Mouse (Mus musculus) midbrain, embryonic 12.5 days (tissue): ENCODE data around the gene Gripap1. TPM values are rescaled to one million over a fixed set of nuclear protein-coding genes. Genes with fewer than 3 reads are reported as not detected.

Experiments used
- ATAC-seq: fragments of 200-750 bp; cut with Nextera tagmentation; 2 replicates; pipeline ENCODE4 v1.8.0; 2017; ENCODE audit warnings: low read depth, moderate TSS enrichment, moderate library complexity; ENCODE audit not compliant: low FRiP score
- H3K27ac ChIP-seq: fragments of 300-500 bp; sonication (generic); replicated peaks from 2 replicates; pipeline ENCODE4 v1.5.1; 2016; ENCODE audit warnings: mild to moderate bottlenecking
- H3K27me3 ChIP-seq: fragments of 300-500 bp; sonication (generic); 2 replicates; pipeline ENCODE4 v1.6.1; 2016; ENCODE audit warnings: mild to moderate bottlenecking
- H3K36me3 ChIP-seq: fragments of 300-500 bp; sonication (generic); 2 replicates; pipeline ENCODE4 v1.6.1; 2016
- H3K4me1 ChIP-seq: fragments of 300-500 bp; sonication (generic); 2 replicates; pipeline ENCODE4 v1.6.1; 2016
- H3K4me2 ChIP-seq: fragments of 300-500 bp; sonication (generic); replicated peaks from 2 replicates; pipeline ENCODE4 v1.6.1; 2016; ENCODE audit warnings: mild to moderate bottlenecking, moderate library complexity
- H3K4me3 ChIP-seq: fragments of 300-500 bp; sonication (generic); 2 replicates; pipeline ENCODE4 v1.5.1; 2016; ENCODE audit warnings: mild to moderate bottlenecking
- H3K9ac ChIP-seq: fragments of 300-500 bp; sonication (generic); replicated peaks from 2 replicates; pipeline ENCODE4 v1.6.1; 2016; ENCODE audit warnings: mild to moderate bottlenecking, moderate library complexity
- H3K9me3 ChIP-seq: fragments of 300-500 bp; sonication (generic); 2 replicates; pipeline ENCODE4 v1.6.1; 2016; ENCODE audit warnings: mild to moderate bottlenecking
- WGBS: fragments of 180-500 bp; shearing (Covaris S2); methylation state at CpG from one replicate; pipeline ENCODE4 v1.1.7; 2016; 5-methylcytosine and 5-hydroxymethylcytosine counted together
- polyA plus RNA-seq: library from polyadenylated mRNA; unstranded; fragments of >200 nt; fragmentation: Nextera tagmentation; extraction: Ambion mirVana; gene quantifications from 2 replicates; pipeline ENCODE4 v1.2.1, GENCODE M21; 2016

Gripap1 gene
- polyA plus RNA-seq, 1 experiment from 2014 or later, result 78.3 TPM

DNA sequence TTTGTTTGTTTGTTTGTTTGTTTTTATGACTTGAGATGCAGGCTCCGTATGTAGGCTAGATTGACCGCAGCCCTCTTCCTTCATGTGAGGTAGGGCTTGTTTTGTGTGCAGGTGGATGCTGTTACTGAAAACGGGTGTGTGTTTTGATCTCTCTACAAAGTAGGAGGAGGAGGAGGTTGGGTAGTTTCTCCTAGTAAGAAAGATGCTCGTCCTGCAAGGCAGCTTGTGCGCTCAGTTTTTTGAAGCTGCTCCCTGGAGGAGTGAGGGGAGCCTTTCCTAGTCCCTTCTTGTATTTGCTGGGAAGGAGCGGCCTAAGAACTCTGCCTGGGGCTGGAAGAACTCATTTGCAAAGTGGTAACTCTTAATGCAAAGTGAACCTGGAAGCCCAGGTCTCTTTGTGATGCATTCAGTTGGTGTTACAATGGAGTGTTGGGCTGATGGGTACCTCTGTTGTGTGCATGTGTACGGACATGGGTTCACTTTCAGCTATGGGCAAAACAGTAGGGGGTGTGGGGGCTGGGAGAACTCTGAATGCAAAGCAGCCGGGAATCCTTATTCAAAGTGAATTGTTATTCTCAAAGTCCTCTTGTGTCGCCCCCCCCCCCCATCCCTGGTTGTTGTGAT is 24.8 kb upstream of the Gripap1 start:
- no peaks in the 10 kb centered on the region for H3K27me3 ChIP-seq
- H3K9ac ChIP-seq, result peak overlapping the region; percentile 59
- peak overlapping the region; percentile 63 for H3K4me2 ChIP-seq
- H3K4me3 ChIP-seq, result peak overlapping the region; percentile 66
- 19% methylated on average over 9 of the region's 9 CpGs for WGBS
- no peaks in the 10 kb centered on the region for H3K9me3 ChIP-seq
- peaks cover 18% of the 10 kb centered on the region; the same call in 1 of the 2 replicates for H3K4me1 ChIP-seq
- no peak overlapping the region for H3K27ac ChIP-seq
- peaks cover 12% of the 10 kb centered on the region for H3K36me3 ChIP-seq
- no peak for ATAC-seq

DNA sequence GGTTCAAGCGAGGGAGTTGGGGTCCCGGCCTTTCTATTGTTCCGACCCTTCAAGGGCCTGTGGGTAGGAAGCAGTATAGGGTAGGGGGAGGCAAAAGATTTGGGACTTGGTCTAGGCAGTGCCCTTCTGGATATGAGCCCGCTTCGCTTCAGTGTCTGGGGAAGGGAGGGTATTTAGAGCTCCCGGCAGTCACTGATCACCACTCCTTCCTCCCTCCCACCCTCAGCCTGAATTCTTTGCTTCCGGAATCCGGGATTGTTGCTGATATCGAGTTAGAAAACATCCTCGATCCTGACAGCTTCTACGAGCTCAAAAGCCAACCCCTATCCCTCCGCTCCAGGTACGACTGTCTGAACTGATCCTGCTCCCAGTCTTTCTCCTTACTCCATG is 24.3 kb upstream of the Gripap1 start:
- no peak for ATAC-seq
- Histone ChIP-seq H3K27me3 (no peaks in the 10 kb centered on the region), H3K36me3 (peaks cover 16% of the 10 kb centered on the region), H3K27ac (no peak overlapping the region), H3K4me2 (peak overlapping the region; percentile 63), H3K4me3 (peak overlapping the region; percentile 66), H3K9ac (peak overlapping the region; percentile 37), H3K9me3 (no peaks in the 10 kb centered on the region), H3K4me1 (peaks cover 18% of the 10 kb centered on the region; the same call in 1 of the 2 replicates)
- WGBS, result 16% methylated on average over 13 of the region's 13 CpGs

GRCm38 (mm10) chrX:7765764-7766163 is 23.8 kb upstream of the Gripap1 start:
- Histone ChIP-seq H3K9me3 (no peaks in the 10 kb centered on the region), H3K4me2 (peak overlapping the region; percentile 63), H3K4me1 (peaks cover 18% of the 10 kb centered on the region; the same call in 1 of the 2 replicates), H3K27me3 (no peaks in the 10 kb centered on the region), H3K9ac (no peak overlapping the region), H3K27ac (no peak overlapping the region), H3K36me3 (peaks cover 21% of the 10 kb centered on the region), H3K4me3 (peak overlapping the region; percentile 66)
- ATAC-seq, result no peak
- WGBS, result 24% methylated on average over 11 of the region's 11 CpGs

GRCm38 (mm10) chrX:7769302-7770017 is 20.1 kb upstream of the Gripap1 start:
- Histone ChIP-seq H3K4me2 (no peak overlapping the region), H3K9me3 (no peaks in the 10 kb centered on the region), H3K4me3 (no peak overlapping the region), H3K27me3 (no peaks in the 10 kb centered on the region), H3K4me1 (peaks cover 13% of the 10 kb centered on the region; the same call in 1 of the 2 replicates), H3K36me3 (peaks cover 41% of the 10 kb centered on the region), H3K27ac (no peak overlapping the region), H3K9ac (no peak overlapping the region)
- 88% methylated on average over 7 of the region's 7 CpGs for WGBS
- no peak for ATAC-seq

GRCm38 (mm10) chrX:7772766-7773165 is 16.8 kb upstream of the Gripap1 start:
- WGBS, result 48% methylated on average over 2 of the region's 2 CpGs
- no peaks in the 10 kb centered on the region for H3K27me3 ChIP-seq
- H3K9ac ChIP-seq, result no peak overlapping the region
- H3K4me1 ChIP-seq, result no peaks in the 10 kb centered on the region
- no peak overlapping the region for H3K4me3 ChIP-seq
- H3K9me3 ChIP-seq, result no peaks in the 10 kb centered on the region
- no peak overlapping the region for H3K4me2 ChIP-seq
- ATAC-seq, result no peak
- peaks cover 32% of the 10 kb centered on the region for H3K36me3 ChIP-seq
- H3K27ac ChIP-seq, result no peak overlapping the region

DNA sequence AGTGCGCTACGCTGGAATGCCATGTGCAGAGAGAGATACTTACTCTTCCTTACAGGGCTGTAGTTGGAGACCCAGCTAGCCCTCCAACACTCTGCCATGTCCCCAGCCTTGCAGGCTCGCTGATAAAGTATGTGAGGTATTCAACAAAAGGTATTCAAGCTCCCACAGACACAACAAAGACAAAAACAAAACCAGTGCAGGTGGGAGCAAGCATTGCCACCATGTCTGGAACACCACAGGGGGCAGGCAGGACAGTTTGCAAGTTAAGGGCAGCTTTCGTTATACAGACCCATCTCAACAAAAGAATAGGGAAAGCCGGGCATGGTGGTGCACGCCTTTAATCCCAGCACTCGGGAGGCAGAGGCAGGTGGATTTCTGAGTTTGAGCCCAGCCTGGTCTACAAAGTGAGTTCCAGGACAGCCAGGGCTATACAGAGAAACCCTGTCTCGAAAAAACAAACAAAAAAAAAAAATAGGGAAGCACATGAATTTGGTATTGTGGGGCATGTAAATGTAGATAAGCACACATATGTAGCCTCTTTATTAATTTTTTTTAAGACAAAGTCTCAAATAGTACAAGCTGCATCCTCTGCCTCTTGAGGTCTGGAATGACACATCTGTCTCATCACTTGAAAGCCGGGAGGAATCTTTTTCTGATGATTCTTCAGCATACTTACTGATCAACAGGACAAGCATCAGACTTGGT is 13.9 kb upstream of the Gripap1 start:
- Histone ChIP-seq H3K27me3 (no peaks in the 10 kb centered on the region), H3K36me3 (peaks cover 21% of the 10 kb centered on the region), H3K4me2 (no peak overlapping the region), H3K27ac (no peak overlapping the region), H3K9ac (no peak overlapping the region), H3K4me3 (no peak overlapping the region), H3K4me1 (no peaks in the 10 kb centered on the region), H3K9me3 (no peaks in the 10 kb centered on the region)
- 76% methylated on average over 9 of the region's 9 CpGs for WGBS
- no peak for ATAC-seq

DNA sequence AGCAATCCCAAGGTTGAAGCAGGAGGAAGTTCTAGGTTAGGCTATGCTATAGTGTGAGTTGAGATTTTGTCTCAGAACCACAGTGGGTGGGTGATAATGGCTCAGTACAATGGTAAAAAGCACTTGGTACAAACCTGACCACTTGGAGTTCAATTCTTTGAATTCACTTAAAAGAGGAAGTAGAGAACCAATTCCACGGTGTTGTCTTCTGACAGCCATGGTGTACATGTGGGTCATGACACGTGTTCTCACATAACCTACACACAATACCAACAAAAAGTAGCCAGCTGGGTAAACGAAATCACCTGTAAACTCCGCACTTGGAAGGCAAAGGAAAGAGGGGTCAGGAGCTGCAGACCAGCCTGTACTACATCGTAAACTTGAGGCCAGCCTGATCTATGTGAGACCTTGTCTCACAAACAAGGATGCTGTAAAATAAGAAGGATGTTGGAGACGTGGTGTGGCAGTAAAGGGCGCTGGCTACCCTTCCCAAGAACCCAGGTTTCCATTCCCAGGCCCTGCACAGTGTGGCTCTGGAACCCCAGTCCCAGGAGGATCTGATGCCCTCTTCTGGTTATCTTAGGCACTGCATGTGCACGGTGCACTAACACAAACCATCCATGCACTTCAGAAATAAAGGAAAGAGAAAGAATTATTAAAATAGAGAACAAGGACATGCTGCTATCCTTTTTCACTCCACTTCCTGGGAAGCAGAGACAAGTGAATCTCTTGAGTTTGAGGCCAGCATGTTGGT is 13.1 kb upstream of the Gripap1 start:
- H3K9ac ChIP-seq, result no peak overlapping the region
- H3K9me3 ChIP-seq, result no peaks in the 10 kb centered on the region
- H3K4me2 ChIP-seq, result no peak overlapping the region
- no peak overlapping the region for H3K27ac ChIP-seq
- peaks cover 19% of the 10 kb centered on the region for H3K36me3 ChIP-seq
- no peaks in the 10 kb centered on the region for H3K4me1 ChIP-seq
- no peaks in the 10 kb centered on the region for H3K27me3 ChIP-seq
- peak; percentile 54; the same call in 1 of the 2 replicates for ATAC-seq
- no peak overlapping the region for H3K4me3 ChIP-seq
- WGBS, result 52% methylated on average over 8 of the region's 8 CpGs

GRCm38 (mm10) chrX:7778450-7779244 is 10.9 kb upstream of the Gripap1 start:
- Histone ChIP-seq H3K4me2 (no peak overlapping the region), H3K9me3 (no peaks in the 10 kb centered on the region), H3K4me3 (no peak overlapping the region), H3K27me3 (no peaks in the 10 kb centered on the region), H3K4me1 (no peaks in the 10 kb centered on the region), H3K27ac (no peak overlapping the region), H3K9ac (no peak overlapping the region), H3K36me3 (peaks cover 4% of the 10 kb centered on the region)
- 73% methylated on average over 7 of the region's 7 CpGs for WGBS
- ATAC-seq, result no peak

DNA sequence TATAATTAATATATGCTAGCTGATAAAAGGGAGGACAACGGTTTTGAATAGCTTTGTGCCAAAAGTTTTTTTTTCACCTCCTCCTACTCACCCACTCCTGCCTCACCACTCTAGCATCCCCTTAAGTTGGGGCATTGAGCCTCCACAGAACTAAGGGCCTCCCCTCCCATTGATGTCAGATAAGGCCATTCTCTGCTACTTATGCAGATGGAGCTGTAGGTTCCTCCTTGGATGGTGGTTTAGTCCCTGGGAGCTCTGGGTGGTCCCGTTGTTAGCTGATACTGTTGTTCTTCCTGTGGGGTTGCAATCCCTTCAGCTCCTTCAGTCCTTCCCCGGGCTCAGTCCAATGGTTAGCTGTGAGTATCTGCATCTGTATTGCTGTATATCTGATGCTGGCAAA is 10.3 kb upstream of the Gripap1 start:
- H3K27me3 ChIP-seq, result no peaks in the 10 kb centered on the region
- H3K9ac ChIP-seq, result no peak overlapping the region
- H3K9me3 ChIP-seq, result no peaks in the 10 kb centered on the region
- H3K4me3 ChIP-seq, result no peak overlapping the region
- no peak overlapping the region for H3K27ac ChIP-seq
- 15% methylated on average over 3 of the region's 3 CpGs for WGBS
- no peaks in the 10 kb centered on the region for H3K4me1 ChIP-seq
- H3K36me3 ChIP-seq, result no peaks in the 10 kb centered on the region
- ATAC-seq, result no peak
- H3K4me2 ChIP-seq, result no peak overlapping the region

DNA sequence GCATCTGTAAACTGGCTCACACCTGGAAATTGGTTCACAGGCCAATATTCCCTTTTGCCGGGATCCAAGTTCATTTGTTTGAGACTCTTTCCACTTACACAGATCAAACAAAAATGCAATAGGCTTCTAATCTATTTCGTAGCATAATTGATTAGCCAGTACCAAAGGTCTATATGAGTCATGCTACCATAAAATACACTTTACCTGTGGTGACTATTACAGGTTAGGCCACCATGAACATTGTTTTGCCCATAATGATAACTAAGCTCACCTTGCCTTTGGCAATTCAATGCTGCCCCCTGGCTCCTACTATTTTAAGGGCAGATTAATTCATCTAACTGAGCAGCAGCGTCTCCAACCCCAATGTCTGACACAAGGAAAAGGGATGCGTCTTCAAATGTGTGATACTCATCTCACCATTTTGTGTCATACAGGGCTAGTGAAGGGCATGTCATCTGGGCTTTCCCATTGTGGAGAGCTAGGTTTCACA is 6.9 kb upstream of the Gripap1 start:
- no peak for ATAC-seq
- no peak overlapping the region for H3K4me3 ChIP-seq
- WGBS, result 76% methylated on average over 4 of the region's 4 CpGs
- no peaks in the 10 kb centered on the region for H3K4me1 ChIP-seq
- no peak overlapping the region for H3K9ac ChIP-seq
- H3K27me3 ChIP-seq, result no peaks in the 10 kb centered on the region
- H3K27ac ChIP-seq, result no peak overlapping the region
- no peaks in the 10 kb centered on the region for H3K9me3 ChIP-seq
- H3K4me2 ChIP-seq, result no peak overlapping the region
- H3K36me3 ChIP-seq, result no peaks in the 10 kb centered on the region

GRCm38 (mm10) chrX:7790309-7790708 is 744 bp downstream of the Gripap1 start:
- H3K4me3 ChIP-seq, result peak overlapping the region; percentile 54
- H3K4me1 ChIP-seq, result peaks cover 6% of the 10 kb centered on the region; the same call in 1 of the 2 replicates
- H3K4me2 ChIP-seq, result peak overlapping the region; percentile 60
- H3K27ac ChIP-seq, result no peak overlapping the region
- no peaks in the 10 kb centered on the region for H3K9me3 ChIP-seq
- no peak for ATAC-seq
- WGBS, result 29% methylated on average over 5 of the region's 5 CpGs
- no peaks in the 10 kb centered on the region for H3K36me3 ChIP-seq
- no peaks in the 10 kb centered on the region for H3K27me3 ChIP-seq
- peak overlapping the region; percentile 64 for H3K9ac ChIP-seq
